Mouse (Mus musculus) erythroblast, embryonic 14.5 days (primary cell): ENCODE data around the gene Pip4k2b.

ENCODE experiments used
- GATA1 ChIP-seq: IDR thresholded peaks from 2 replicates; pipeline ENCODE4 v1.6.1; 2012; ENCODE audit warnings: low read length, inconsistent platforms, mixed read lengths
- TAL1 ChIP-seq: IDR thresholded peaks from 3 replicates; pipeline ENCODE4 v1.6.1; 2012; ENCODE audit warnings: low read length, inconsistent platforms, mixed read lengths

DNA sequence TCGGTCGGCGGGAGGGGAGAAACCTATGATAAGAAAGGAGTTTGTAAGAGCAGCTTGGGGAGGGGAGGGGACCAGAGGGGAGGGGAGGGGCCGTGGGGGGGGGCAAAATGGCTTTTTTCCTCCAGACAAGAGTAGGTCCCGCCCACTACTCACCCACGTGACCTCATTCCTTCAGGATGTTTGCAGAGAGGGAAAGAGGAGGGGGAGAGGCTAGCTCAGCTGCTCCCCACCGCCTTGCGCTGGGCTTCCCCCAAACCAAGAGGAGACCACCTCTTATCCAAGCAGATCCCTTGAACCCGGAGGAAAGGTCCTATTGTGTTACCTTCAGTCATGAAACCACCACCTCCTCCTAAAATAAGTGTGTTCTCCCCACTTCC is 44.9 kb downstream of the Pip4k2b start:
- no peak for TF ChIP-seq GATA1
- TF ChIP-seq TAL1: no peak
